Mouse (Mus musculus) liver, adult 2 months (tissue): ENCODE results near the gene Foxp1. TPM values are rescaled to one million over a fixed set of nuclear protein-coding genes. Genes with fewer than 3 reads are reported as not detected.

Experiments
- DNase-seq: peaks from one replicate; pipeline ENCODE4 v3.0.0-alpha.2; 2011; ENCODE audit warnings: low read depth, low spot score; ENCODE audit errors: extremely low read depth
- H3K27ac ChIP-seq: fragments of 200-500 bp; replicated peaks from 2 replicates; pipeline ENCODE4 v1.5.1; 2012; ENCODE audit warnings: low read depth, mild to moderate bottlenecking, control low read depth, inconsistent platforms, low read length; ENCODE audit not compliant: insufficient read depth
- H3K27me3 ChIP-seq: fragments of 200-500 bp; 2 replicates; pipeline ENCODE4 v1.6.1; 2012; ENCODE audit warnings: mild to moderate bottlenecking, moderate library complexity, low read length, inconsistent platforms; ENCODE audit not compliant: control insufficient read depth, insufficient read depth
- H3K36me3 ChIP-seq: fragments of 200-500 bp; 2 replicates; pipeline ENCODE4 v1.6.1; 2012; ENCODE audit warnings: low read length, inconsistent platforms; ENCODE audit not compliant: control insufficient read depth, insufficient read depth
- H3K4me1 ChIP-seq: fragments of 200-500 bp; 2 replicates; pipeline ENCODE4 v1.6.1; 2011; ENCODE audit warnings: low read length; ENCODE audit not compliant: control insufficient read depth, insufficient read depth
- H3K4me3 ChIP-seq: fragments of 200-500 bp; 2 replicates; pipeline ENCODE4 v1.5.1; 2011; ENCODE audit warnings: low read depth, mild to moderate bottlenecking, control low read depth, low read length, moderate library complexity; ENCODE audit not compliant: insufficient read depth
- H3K79me2 ChIP-seq: fragments of 200-500 bp; 2 replicates; pipeline ENCODE4 v1.6.1; 2012; ENCODE audit warnings: inconsistent platforms, mild to moderate bottlenecking, low read length, moderate library complexity; ENCODE audit not compliant: control insufficient read depth, insufficient read depth
- H3K9ac ChIP-seq: fragments of 200-500 bp; 2 replicates; pipeline ENCODE4 v1.6.1; 2012; ENCODE audit warnings: low read depth, mild to moderate bottlenecking, control low read depth, inconsistent platforms, low read length
- CTCF ChIP-seq: fragments of 200-500 bp; IDR thresholded peaks from 2 replicates; pipeline ENCODE4 v1.5.1; 2011; ENCODE audit warnings: low read depth, low read length, control low read depth
- POLR2A ChIP-seq: fragments of 200-500 bp; IDR thresholded peaks from 2 replicates; pipeline ENCODE4 v1.6.1; 2011; ENCODE audit warnings: low read length, control low read depth; ENCODE audit not compliant: insufficient read depth; ENCODE audit errors: extremely low read depth
- WGBS: fragments of 180-500 bp; shearing (Covaris S2); methylation state at CpG from one replicate; pipeline ENCODE4 v1.1.7; 2018; 5-methylcytosine and 5-hydroxymethylcytosine counted together
- polyA plus RNA-seq: library from polyadenylated mRNA; depleted of rRNA; stranded (reverse); fragments of >200 nt; gene quantifications from 2 replicates; pipeline ENCODE4 v1.2.3, GENCODE M21; 2012
- total RNA-seq: library from RNA; depleted of rRNA; stranded (reverse); fragments of >200 nt; gene quantifications from 2 replicates; pipeline ENCODE4 v1.2.3, GENCODE M21; 2014

The Foxp1 gene
- total and polyA plus RNA-seq, 2 experiments, result 22.7 to 24.8 TPM

DNA sequence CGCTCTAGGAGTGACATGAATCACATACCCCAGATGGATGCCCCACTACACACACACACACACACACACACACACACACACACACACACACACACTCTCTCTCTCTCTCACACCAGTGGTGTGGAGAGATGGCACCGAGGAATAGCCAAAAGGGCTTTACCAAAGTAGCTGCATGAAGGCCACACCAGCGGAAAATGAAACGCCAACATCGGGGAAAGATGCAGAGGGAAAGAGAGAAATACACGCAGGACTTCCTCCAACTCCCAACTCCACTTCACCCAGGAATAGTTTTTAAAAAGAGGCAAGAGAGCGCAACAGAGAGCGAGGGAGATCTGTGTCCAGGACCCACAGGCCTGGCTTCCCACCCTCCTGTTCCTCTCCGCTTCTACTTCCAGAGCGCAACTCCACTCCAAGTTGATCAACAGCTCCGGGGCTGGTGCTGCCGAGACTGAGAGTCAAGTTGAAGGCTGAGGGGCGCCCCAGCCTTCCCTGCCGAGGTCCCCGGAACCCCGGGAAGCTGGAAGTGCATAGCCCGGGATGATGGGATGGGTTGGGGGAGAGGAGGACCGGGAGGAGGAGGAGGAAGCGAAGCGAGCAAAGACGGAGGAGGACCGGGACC is 494.9 kb downstream of the Foxp1 start:
- 13% methylated on average over 22 of the region's 22 CpGs for WGBS
- Histone ChIP-seq H3K79me2 (peaks cover 13% of the 10 kb centered on the region; the same call in 1 of the 2 replicates), H3K9ac (peak overlapping the region; percentile 46), H3K27ac (no peak overlapping the region; the same call in 1 of the 2 replicates), H3K4me1 (peaks cover 9% of the 10 kb centered on the region; the same call in 1 of the 2 replicates), H3K36me3 (no peaks in the 10 kb centered on the region), H3K4me3 (peak overlapping the region; percentile 79), H3K27me3 (no peaks in the 10 kb centered on the region)
- DNase-seq, result no peak
- TF ChIP-seq POLR2A (no peak), CTCF (no peak)

DNA sequence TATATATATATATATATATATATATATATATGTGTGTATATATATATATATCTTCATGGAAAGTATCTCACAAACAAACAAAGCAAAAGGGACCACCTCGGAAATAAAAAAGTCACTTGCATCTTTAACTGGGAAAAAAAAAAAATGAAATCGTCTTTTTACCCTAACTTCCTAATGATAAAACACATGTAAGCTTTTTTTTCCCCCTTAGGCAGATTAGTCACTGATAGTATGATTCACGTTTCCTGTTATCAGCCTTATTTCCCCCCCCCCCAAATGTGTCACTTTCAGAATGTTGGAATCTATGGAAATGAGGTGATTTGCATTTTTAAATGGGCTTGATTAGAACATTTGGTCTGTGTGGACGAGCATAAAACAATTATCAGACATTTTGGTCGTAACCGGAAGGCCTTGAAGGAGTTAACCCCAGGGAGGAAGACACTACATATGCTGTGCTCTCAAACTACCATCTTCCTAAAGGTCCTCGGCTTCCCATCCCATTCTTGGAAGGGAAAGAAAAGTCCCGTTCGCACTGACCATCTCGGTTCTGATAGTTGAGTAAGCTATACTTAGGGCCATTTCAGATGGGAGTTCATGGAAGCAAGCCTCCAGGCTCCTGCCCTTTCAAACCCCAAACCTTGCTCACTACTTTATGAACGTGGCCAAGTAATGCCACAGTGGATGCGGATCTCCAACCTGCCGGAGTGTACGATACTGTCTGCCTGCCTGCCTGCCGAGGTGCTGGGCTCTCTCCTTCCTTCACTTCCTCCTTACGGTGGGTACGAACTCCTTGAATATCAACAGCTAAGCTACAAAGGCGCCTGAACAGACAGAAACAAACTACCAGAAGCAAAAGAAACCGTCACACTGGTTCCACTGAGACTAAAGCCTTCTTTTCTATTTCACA is 495.6 kb downstream of the Foxp1 start:
- no peaks in the 10 kb centered on the region for H3K36me3 ChIP-seq
- H3K27me3 ChIP-seq, result no peaks in the 10 kb centered on the region
- WGBS, result 54% methylated on average over 19 of the region's 19 CpGs
- TF ChIP-seq POLR2A (no peak), CTCF (no peak)
- peaks cover 13% of the 10 kb centered on the region; the same call in 1 of the 2 replicates for H3K79me2 ChIP-seq
- H3K4me3 ChIP-seq, result peak overlapping the region; percentile 42
- H3K4me1 ChIP-seq, result peaks cover 12% of the 10 kb centered on the region
- 0 out of 2 replicates have a peak overlapping the region, but pooled peaks have one; percentile 7 for H3K27ac ChIP-seq
- H3K9ac ChIP-seq, result peak overlapping the region; percentile 34; the same call in 1 of the 2 replicates
- DNase-seq, result no peak

DNA sequence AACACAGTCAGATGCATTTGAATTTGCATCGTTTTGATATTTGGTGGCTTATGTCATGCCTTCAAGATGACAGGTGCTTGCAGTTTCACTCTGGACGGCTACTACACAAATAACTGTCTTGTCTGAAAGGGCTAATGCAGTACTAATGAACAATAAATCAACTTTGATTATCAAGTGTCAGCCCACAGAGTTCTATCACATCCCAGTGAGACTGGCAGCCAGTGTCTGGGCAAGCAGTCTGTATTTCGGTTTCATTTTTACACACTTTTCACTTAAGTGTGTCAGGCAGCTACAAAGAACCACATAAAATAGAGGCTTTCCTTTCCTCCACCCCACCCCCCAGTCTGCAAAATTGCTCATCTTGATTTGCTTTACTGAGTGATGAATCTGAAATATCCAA is 496.5 kb downstream of the Foxp1 start:
- no peak for DNase-seq
- TF ChIP-seq CTCF (no peak), POLR2A (no peak)
- peaks cover 9% of the 10 kb centered on the region for H3K4me1 ChIP-seq
- peaks cover 13% of the 10 kb centered on the region; the same call in 1 of the 2 replicates for H3K79me2 ChIP-seq
- H3K27ac ChIP-seq, result no peak overlapping the region
- no peak overlapping the region for H3K9ac ChIP-seq
- no peaks in the 10 kb centered on the region for H3K36me3 ChIP-seq
- 49% methylated on average over 3 of the region's 3 CpGs for WGBS
- no peaks in the 10 kb centered on the region for H3K27me3 ChIP-seq
- H3K4me3 ChIP-seq, result no peak overlapping the region

DNA sequence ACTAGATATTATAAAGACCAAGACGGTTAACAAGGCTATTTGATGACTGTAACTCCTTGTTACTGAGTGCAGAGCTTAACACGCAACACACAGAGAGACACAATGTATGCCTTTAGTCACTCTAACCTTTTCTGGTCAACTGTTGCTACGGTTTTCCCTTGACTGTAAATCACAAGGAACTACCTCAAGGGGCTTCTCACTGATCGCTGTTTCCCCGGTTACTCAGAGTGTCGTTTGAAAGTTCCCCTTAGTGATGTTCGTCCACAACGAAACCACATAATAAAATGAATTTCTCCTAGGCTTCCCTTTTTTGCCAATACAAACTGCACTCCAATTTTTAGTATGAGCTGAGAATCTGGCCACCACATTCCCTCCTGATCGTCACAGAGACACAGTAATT is 497.9 kb downstream of the Foxp1 start:
- no peak overlapping the region for H3K27ac ChIP-seq
- H3K4me3 ChIP-seq, result no peak overlapping the region
- peaks cover 18% of the 10 kb centered on the region for H3K4me1 ChIP-seq
- no peak overlapping the region for H3K9ac ChIP-seq
- peaks cover 13% of the 10 kb centered on the region; the same call in 1 of the 2 replicates for H3K79me2 ChIP-seq
- DNase-seq, result no peak
- TF ChIP-seq CTCF, result no peak
- no peak for TF ChIP-seq POLR2A
- 82% methylated on average over 9 of the region's 9 CpGs for WGBS
- H3K36me3 ChIP-seq, result no peaks in the 10 kb centered on the region
- H3K27me3 ChIP-seq, result no peaks in the 10 kb centered on the region

DNA sequence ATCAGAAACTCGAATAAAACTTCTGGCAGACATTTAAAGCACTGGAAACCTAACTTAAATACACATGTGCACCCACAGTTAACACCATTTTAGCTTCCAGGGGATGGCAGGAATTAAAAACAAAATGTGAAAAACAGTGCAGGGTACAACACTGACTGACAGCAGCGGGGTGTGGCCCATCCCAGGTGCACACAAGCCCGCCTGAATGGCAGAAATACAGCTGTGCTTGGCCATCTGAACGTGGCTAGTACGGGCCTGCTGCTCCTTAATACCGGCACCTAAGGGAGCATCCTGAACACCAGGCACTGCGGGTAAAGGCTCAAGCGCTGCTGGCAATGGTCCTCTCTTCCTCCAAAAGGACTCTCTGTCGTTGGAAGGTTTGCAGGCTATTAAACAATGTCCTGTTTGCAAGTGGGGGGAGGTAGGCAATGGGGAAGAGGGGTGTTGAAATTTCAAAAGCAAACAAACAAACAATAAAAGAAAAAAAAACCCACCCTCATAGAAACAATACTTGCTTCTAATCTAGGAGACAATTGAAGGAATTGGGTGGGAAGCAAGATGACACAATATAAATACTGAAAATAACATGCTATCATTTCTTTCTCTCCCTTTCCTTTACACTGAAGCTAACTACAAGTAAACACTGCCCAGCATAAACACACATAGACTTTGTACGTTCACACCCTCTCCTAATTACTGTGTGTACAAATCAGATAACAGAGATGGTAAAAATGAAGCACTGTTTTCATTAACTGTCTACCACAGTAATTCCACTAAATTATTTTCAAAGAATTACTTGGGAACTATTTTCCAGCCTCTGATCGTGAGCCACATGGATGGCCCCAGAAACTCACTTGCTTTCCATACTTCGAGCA is 501.7 kb downstream of the Foxp1 start:
- 16% methylated on average over 12 of the region's 12 CpGs for WGBS
- Histone ChIP-seq H3K36me3 (peaks cover 3% of the 10 kb centered on the region), H3K9ac (peak overlapping the region; percentile 35), H3K79me2 (no peaks in the 10 kb centered on the region), H3K27me3 (no peaks in the 10 kb centered on the region), H3K27ac (peak overlapping the region; percentile 83), H3K4me3 (no peak overlapping the region), H3K4me1 (peaks cover 13% of the 10 kb centered on the region)
- DNase-seq, result peak; percentile 88
- TF ChIP-seq CTCF (no peak), POLR2A (no peak)
